Mouse (Mus musculus): Measurements from ENCODE around the gene D6Ertd527e. TPM values are rescaled to one million over a fixed set of nuclear protein-coding genes. Genes with fewer than 3 reads are reported as not detected.

The D6Ertd527e gene
- polyA plus RNA-seq, 1 experiment: 0.31 TPM

DNA sequence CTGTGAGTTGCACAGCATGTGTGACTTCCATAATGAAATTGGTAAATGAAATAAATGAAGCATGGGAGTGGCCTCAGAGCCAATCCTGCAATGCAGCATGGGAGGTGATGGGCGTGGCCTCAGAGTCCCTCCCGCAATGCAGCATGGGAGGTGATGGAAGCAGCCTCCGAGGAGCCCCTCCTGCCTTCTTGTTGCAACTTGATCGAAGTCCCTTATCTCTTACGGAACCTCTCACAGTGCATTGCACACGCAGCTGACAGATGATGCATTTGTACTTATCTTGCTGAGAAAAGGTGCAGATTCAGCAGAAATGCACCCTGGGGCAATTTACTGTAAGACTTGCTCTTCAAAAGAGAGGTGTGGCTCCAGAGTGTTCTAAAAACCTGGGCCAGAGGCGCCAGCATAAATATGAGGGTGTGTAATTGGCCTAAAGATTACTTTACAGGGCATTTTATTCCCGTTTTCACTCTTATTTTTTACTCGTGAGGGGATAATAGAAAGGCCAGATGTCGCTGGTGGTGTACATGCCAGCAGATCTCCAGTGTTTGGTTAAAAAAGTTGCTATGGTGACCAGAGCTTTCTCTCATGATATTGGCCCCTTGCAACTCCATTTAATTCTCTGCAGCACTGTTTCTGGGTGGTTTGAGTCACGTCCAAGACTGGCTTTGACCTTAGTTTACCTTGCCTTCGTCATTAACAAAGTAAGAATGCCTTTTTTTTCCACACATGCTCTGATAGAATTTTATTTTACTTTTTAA, 35.4 kb downstream of the D6Ertd527e start:
- Histone ChIP-seq H3K4me1 (ENCODE audit: control insufficient read depth, insufficient read depth, low read length) (peaks cover 1% of the 10 kb centered on the region; the same call in 1 of the 2 replicates), H3K4me3 (ENCODE audit: insufficient read depth, low read length) (no peak overlapping the region), H3K27ac (ENCODE audit: insufficient read depth, low read length) (no peak overlapping the region)
- TF ChIP-seq CTCF (IDR thresholded peaks at IDR 0.05; ENCODE audit: extremely low read depth, insufficient read depth, low read length) (no peak), POLR2A (IDR thresholded peaks at IDR 0.05; ENCODE audit: extremely low read depth, insufficient read depth, low read length) (no peak)

DNA sequence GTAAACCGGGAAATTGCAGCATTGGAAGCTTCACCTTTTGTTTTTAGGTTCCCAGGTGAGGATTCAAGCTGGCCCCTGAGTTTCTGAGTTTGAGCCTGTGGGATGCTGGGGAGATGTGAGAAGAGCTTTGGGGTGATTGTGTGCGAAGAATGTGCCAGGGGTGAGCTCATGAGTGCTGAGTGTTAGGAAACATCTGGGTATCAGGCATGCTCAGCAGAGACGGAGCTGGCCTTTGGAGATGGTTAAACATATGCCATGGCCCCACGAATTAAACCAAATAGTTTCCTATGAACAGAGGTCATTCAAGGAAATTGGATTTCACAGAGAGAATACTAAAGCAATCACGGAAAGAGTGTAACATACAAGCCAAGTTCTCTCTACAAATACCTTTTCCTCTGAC, 37.7 kb downstream of the D6Ertd527e start:
- H3K27ac ChIP-seq (ENCODE audit: insufficient read depth, low read length): no peak overlapping the region
- H3K4me1 ChIP-seq (ENCODE audit: control insufficient read depth, insufficient read depth, low read length): peaks cover 1% of the 10 kb centered on the region; the same call in 1 of the 2 replicates
- no peak overlapping the region for H3K4me3 ChIP-seq (ENCODE audit: insufficient read depth, low read length)
- TF ChIP-seq POLR2A (IDR thresholded peaks at IDR 0.05; ENCODE audit: extremely low read depth, insufficient read depth, low read length) (no peak), CTCF (IDR thresholded peaks at IDR 0.05; ENCODE audit: extremely low read depth, insufficient read depth, low read length) (no peak)

- H3K27ac ChIP-seq (ENCODE audit: insufficient read depth, low read length): no peak overlapping the region
- TF ChIP-seq CTCF (IDR thresholded peaks at IDR 0.05; ENCODE audit: extremely low read depth, insufficient read depth, low read length) (no peak), POLR2A (IDR thresholded peaks at IDR 0.05; ENCODE audit: extremely low read depth, insufficient read depth, low read length) (no peak)
- H3K4me3 ChIP-seq (ENCODE audit: insufficient read depth, low read length): no peak overlapping the region
- H3K4me1 ChIP-seq (ENCODE audit: control insufficient read depth, insufficient read depth, low read length): peaks cover 1% of the 10 kb centered on the region; the same call in 1 of the 2 replicates
Measured at GRCm38 (mm10) chr6:87143594-87143993, 39.0 kb downstream of the D6Ertd527e start.

DNA sequence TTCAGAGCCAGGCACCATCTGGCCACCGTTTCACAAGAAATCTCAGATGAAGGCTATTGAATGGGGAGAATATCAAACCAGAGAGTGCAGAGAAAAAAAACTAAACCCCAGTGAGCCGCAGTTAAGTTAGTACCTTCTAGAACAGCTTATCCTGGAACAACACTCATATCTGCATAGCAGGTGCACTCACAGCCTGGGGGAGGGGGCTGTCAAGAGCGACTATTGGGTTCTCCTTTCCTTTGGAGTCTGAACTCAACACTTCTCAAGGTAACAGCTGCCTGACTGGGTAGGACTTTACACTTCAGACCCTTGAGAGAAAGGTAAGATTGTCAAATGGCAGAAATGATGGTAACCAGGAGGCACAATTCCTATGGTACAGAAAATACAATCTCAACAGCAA, 43.4 kb downstream of the D6Ertd527e start:
- Histone ChIP-seq H3K4me3 (ENCODE audit: insufficient read depth, low read length) (no peak overlapping the region), H3K4me1 (ENCODE audit: control insufficient read depth, insufficient read depth, low read length) (no peaks in the 10 kb centered on the region), H3K27ac (ENCODE audit: insufficient read depth, low read length) (no peak overlapping the region)
- TF ChIP-seq CTCF (IDR thresholded peaks at IDR 0.05; ENCODE audit: extremely low read depth, insufficient read depth, low read length) (no peak), POLR2A (IDR thresholded peaks at IDR 0.05; ENCODE audit: extremely low read depth, insufficient read depth, low read length) (no peak)

DNA sequence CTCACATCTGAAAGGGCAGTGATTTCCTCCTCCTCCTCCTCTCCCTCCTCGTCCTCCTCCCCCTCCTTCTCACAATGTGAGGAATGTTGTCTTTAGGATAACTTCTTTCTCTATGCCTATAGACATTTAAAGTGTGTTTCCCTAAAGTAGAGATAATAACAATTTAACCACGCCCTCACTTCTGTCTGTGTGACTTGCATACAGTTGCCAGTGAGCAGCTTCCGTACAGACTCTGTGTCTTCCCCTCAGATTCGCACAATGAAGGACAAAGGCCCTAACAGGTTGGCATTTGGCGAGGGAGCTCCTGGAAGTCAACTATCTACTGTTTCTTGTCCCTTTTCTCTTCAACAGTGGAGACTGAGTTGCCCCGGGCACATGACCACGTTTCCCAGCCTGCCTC, 45.9 kb downstream of the D6Ertd527e start:
- no peaks in the 10 kb centered on the region for H3K4me1 ChIP-seq (ENCODE audit: control insufficient read depth, insufficient read depth, low read length)
- no peak overlapping the region for H3K4me3 ChIP-seq (ENCODE audit: insufficient read depth, low read length)
- TF ChIP-seq CTCF (IDR thresholded peaks at IDR 0.05; ENCODE audit: extremely low read depth, insufficient read depth, low read length) (no peak), POLR2A (IDR thresholded peaks at IDR 0.05; ENCODE audit: extremely low read depth, insufficient read depth, low read length) (no peak)
- no peak overlapping the region for H3K27ac ChIP-seq (ENCODE audit: insufficient read depth, low read length)

DNA sequence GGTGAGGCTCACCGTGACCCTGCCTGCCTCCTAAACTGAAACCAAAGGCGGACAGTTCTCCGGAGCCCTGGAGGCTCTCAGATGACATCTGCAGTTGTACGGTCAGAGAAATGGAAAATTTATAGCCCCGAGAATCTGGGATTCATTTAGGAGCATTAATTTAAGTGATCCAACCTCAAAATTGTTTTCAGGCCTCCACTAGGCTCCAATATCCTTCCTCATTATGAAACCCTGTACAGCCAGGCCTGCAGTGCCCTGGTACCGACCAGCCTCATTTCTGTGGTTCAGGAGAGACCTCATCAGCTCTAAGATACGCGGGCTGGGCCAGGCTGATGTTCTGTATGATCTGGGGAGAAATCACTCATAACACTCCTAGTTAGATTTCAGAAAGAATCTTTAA, 46.9 kb downstream of the D6Ertd527e start:
- Histone ChIP-seq H3K4me1 (ENCODE audit: control insufficient read depth, insufficient read depth, low read length) (no peaks in the 10 kb centered on the region), H3K27ac (ENCODE audit: insufficient read depth, low read length) (no peak overlapping the region), H3K4me3 (ENCODE audit: insufficient read depth, low read length) (no peak overlapping the region)
- no peak for TF ChIP-seq CTCF (IDR thresholded peaks at IDR 0.05; ENCODE audit: extremely low read depth, insufficient read depth, low read length)

DNA sequence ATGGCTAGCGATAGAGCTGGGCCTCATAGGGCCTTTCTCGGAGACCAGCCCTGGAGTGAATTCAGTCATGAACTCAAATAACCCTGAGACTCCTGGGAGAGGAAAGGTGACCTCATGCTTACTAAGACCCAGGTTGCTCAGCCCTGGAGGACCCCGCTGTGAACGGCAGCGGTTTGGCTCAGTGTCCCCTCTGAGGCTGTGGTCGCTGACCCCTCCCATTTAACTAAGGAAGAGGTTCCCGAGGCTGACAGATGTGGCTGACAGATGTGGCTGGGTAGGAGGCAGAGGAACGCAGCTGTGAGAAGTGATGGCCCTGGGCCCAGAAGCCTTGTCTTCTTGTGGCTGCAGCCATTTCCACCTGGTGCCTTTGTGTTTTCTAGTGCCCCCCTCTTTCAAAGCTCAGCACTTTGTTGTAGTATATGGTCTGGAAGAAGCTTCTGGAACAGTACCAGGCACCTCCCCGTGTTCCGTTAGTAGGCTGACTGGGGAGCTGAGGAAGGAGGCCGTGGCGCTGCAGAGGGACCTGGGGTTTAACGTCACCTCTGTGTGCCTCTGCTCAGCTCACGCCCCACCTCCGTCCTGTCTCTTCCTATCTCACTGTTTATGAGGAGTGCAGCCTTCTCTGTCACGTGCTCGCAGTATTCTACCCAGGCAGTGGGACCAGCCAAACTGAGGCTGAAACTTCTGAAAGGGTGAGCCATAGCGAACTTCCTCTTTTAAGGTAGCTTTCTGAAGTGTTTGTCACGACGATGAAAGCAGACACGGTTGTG, 48.1 kb downstream of the D6Ertd527e start:
- TF ChIP-seq CTCF (IDR thresholded peaks at IDR 0.05; ENCODE audit: extremely low read depth, insufficient read depth, low read length) (no peak), POLR2A (IDR thresholded peaks at IDR 0.05; ENCODE audit: extremely low read depth, insufficient read depth, low read length) (no peak)

DNA sequence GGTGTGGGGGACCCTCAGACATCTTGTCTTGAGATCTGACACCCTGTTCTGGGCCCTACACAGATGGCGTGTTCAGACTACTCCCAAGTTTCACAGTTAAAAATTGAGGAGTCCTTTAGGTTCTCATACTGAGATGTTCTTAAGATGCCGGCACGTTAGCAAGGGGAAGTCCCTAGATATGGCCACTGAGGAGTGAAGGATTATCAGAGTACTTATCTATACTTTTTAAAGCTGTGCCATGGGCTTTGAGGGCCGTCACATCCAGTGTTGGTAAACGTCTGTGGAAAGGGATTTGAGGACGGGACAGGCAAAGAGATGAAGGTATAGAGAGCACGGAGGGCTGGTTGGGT, 48.7 kb downstream of the D6Ertd527e start:
- Histone ChIP-seq H3K4me3 (ENCODE audit: insufficient read depth, low read length) (no peak overlapping the region), H3K27ac (ENCODE audit: insufficient read depth, low read length) (no peak overlapping the region), H3K4me1 (ENCODE audit: control insufficient read depth, insufficient read depth, low read length) (0 out of 2 replicates have a peak, but pooled peaks cover 1% of the 10 kb centered on the region)
- no peak for TF ChIP-seq POLR2A (IDR thresholded peaks at IDR 0.05; ENCODE audit: extremely low read depth, insufficient read depth, low read length)
- no peak for TF ChIP-seq CTCF (IDR thresholded peaks at IDR 0.05; ENCODE audit: extremely low read depth, insufficient read depth, low read length)

More for the DNA sequence above, 48.1 kb downstream of the D6Ertd527e start:
- Histone ChIP-seq H3K27ac (ENCODE audit: insufficient read depth, low read length) (no peak overlapping the region), H3K4me1 (ENCODE audit: control insufficient read depth, insufficient read depth, low read length) (no peaks in the 10 kb centered on the region), H3K4me3 (ENCODE audit: insufficient read depth, low read length) (no peak overlapping the region)

GRCm38 (mm10) chr6:87153836-87154235, 49.3 kb downstream of the D6Ertd527e start:
- no peak for TF ChIP-seq CTCF (IDR thresholded peaks at IDR 0.05; ENCODE audit: extremely low read depth, insufficient read depth, low read length)
- no peak for TF ChIP-seq POLR2A (IDR thresholded peaks at IDR 0.05; ENCODE audit: extremely low read depth, insufficient read depth, low read length)
- Histone ChIP-seq H3K4me1 (ENCODE audit: control insufficient read depth, insufficient read depth, low read length) (0 out of 2 replicates have a peak, but pooled peaks cover 1% of the 10 kb centered on the region), H3K4me3 (ENCODE audit: insufficient read depth, low read length) (no peak overlapping the region), H3K27ac (ENCODE audit: insufficient read depth, low read length) (no peak overlapping the region)

Measured in cortical plate, adult 2 months (tissue).